Mouse (Mus musculus): ENCODE measurements around the gene Traf5. TPM values are rescaled to one million over a fixed set of nuclear protein-coding genes. Genes with fewer than 3 reads are reported as not detected.

Traf5 gene
- total RNA-seq, 4 experiments from 2014 or later: 1.8 to 6.8 (median 5.4) TPM

DNA sequence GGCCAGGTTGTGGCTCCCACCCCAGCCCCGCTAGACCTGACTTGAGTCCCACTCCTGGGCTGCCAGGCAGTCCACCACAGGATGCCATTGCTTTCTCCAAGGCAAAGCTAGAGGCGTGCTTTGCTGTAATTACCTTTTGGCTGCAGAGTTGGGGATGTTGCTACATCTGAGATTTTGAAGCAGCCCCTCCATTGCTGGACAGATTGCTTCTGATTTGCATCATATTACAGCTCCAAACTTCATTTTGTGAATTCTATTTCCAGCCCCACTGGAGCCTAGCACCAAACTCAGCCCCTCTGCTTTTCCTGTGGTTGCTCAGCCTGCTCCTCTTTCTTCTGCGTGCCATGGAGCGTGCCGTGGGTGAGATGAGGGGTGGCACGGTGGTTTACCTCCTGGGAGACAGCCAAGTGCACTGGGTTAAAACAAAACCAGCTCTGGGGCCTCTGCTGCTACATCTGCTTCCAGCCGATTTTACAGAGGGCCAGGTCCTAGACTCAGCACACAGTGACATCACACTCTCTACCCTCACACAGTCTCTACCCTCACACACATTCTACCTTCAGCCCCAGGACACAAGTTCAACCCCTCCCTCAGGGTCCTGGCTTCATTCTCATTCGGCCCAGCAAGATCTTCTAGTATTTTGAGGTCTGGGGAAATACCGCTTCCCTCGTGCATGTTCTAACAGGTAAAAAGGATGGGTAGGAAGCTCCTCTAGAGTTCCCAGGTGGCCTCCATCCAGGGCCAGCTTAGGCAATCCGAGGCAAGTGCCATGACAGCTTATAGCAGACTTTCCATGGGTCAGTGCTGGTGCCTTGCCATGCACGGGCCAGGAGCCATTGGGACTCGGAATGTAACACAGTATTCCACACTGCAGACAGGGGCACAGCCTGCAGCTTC lies 117.6 kb downstream of the Traf5 start:
- DNase-seq (ENCODE audit: low spot score in 2 of 2): no peak

DNA sequence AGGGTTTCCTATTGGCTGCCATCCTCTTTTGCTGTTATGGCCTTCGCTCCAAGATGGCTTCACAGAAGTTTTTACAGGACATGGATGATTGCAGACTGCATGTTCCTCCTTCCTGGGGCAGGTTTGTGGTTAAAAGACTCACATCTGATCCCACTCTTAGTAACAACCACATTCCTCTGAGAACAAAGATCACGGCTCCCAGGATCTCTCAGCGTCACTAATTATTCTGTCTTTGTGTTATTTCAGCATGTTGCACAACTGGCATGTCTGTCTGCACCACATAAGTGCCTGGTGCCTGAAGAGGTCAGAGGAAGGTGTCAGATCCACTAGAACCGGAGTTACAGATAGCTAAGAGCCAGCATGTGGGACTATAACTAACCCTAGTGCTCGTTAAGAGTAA lies 122.4 kb downstream of the Traf5 start:
- DNase-seq (ENCODE audit: low spot score in 2 of 2): no peak

- DNase-seq (ENCODE audit: low spot score in 2 of 2): peak; percentile 51 to 82
Measured at GRCm38 (mm10) chr1:191964773-191965481, 127.4 kb downstream of the Traf5 start.

DNA sequence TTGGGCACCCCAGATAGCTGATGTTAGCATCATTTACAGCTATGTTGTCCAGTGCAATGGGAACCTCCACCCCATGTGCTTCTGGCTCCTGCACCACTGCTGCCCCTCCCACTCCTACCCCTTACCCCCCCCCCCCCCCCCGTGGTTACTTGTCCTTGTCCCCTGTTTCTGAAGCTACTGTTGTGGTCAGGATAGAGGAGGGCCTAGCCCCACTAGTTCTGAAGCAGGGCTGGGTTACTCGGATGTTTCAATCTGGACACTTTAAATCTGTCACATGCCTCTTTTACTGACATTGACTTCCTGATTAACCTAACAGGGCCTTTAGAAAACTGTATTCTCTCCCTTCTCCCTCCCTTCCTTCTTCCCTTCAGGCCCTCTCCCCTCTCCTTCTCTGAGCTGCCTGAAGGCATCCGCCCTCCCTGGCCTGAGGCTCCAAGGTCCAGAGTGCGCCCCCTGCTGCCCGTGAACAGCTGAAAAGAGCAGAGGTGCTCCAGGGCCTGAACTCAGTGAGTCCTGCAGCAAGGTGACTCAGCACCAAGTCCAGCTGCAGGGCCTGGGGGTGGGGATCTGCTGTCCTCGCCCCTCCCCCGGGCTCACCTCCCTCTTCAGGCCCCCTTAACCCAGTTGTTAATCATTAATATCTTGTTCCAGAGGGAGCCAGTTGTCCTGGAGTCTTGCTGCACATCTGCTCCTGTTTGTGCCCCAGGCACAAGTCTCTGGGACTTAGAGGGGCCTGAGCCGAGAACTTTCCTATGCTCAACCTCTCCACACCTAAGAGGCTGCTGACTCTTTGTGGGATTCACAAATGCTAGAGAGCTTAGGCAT lies 128.2 kb downstream of the Traf5 start:
- DNase-seq (ENCODE audit: low spot score in 2 of 2): peak; percentile 41 to 74

DNA sequence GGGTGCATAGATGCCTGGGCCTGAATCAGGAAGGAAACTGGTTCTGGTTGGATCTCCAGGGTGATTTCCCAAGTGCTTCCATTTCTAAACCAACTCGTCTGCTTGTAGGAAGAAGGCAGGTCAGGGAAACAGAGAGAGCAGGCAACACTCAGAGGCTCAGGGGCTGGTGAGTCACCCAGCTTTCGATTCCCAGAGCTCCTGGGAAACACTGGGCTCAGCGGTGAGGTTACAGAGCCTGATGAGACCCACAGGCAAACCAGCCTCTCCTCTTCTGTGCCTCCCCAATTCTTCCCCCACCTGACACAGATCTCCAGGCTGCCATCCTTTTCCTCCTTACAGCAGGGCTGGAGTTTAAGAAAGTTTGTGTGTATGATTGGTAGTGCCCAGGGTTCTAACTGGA lies 128.9 kb downstream of the Traf5 start:
- DNase-seq (ENCODE audit: low spot score in 2 of 2): no peak

- no peak for DNase-seq (ENCODE audit: low spot score in 2 of 2)
Measured at GRCm38 (mm10) chr1:191960946-191961345, 131.4 kb downstream of the Traf5 start.

DNA sequence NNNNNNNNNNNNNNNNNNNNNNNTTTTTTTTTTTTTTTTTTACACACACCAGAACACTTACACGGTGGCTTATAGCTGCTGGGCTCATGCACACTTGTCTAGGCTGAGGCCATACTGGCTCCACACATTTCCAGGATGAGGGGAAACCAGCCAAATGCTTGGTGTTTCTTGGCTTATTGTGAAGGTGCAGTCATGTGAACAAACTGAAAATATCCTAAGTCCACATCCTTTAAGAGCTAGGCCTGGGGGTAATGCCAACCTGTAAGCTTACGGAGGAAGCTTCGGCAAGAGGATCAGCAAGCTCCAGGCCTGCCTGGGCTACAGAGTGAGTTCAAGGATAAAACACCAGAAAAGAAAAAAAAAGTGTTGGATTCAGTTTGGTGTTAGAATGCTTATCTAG lies 135.0 kb downstream of the Traf5 start:
- no peak for DNase-seq (ENCODE audit: low spot score in 2 of 2)

- DNase-seq (ENCODE audit: low spot score in 2 of 2): no peak
Measured at GRCm38 (mm10) chr1:191956871-191957270, 135.5 kb downstream of the Traf5 start.

GRCm38 (mm10) chr1:191956261-191956660 lies 136.1 kb downstream of the Traf5 start:
- DNase-seq (ENCODE audit: low spot score in 2 of 2): no peak

- no peak for DNase-seq (ENCODE audit: low spot score in 2 of 2)
Measured at GRCm38 (mm10) chr1:191955101-191955500, 137.3 kb downstream of the Traf5 start.

DNA sequence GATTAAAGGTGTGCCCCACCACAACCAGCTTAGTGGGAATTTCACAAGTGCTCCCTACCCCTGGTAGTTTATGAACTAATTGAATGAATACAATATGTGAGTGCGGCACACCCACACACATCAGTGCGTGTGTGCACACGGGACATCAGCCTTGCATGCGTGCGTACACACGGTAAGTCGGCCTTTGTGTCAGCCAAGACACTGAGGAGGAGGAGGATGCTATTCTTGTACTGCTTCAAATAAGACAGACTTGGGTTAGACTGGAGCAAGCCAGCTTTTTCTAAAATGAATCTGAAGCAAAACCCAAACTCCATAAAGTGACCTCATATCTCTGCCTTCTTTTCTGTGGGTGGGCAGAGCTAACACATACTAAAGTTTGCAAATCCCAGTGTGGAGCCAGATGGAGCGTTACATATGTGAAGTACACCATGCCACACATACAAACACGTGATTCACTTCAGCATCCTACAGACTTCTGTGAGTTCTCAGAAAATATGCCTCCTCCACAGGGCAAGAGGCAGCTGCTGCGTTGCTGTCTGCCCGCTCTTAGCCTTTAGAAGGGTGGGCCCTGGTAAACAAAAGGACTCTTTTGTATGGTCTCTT lies 139.5 kb downstream of the Traf5 start:
- DNase-seq (ENCODE audit: low spot score in 2 of 2): peak; percentile 61 to 77

GRCm38 (mm10) chr1:191950611-191951010 lies 141.7 kb downstream of the Traf5 start:
- no peak for DNase-seq (ENCODE audit: low spot score in 2 of 2)

- DNase-seq (ENCODE audit: low spot score in 2 of 2): no peak
Measured at GRCm38 (mm10) chr1:191948600-191948999, 143.8 kb downstream of the Traf5 start.

- DNase-seq (ENCODE audit: low spot score in 2 of 2): no peak
Measured at GRCm38 (mm10) chr1:191947796-191948195, 144.6 kb downstream of the Traf5 start.

Small RNA genes lying within 50 kb of the gene (microRNA-seq; reads per million reads assigned to microRNA genes)
- gene Mir3473c: 0 reads per million in 2 experiments

Other genes with a start within 250 kb of the Traf5 start
- 10 to 100 TPM; 24.2 to 37.1 (median 30.2) TPM for gene Slc30a1, start 185.8 kb downstream of the Traf5 start, total RNA-seq (2022)
- under 1 TPM in 3 of 4 experiments, not detected in 1; 0.11 to 0.45 (median 0.19) TPM for gene Rd3, start 115.2 kb downstream of the Traf5 start, total RNA-seq (2022)
- 10 to 100 TPM; 47.3 to 58.1 (median 49.5) TPM for gene Rcor3, start 45.5 kb upstream of the Traf5 start, total RNA-seq (2022)
- gene Kcnh1, start 98.2 kb upstream of the Traf5 start, total RNA-seq (2022): 10 to 100 TPM; 28.9 to 35.3 (median 32.4) TPM

Data from layer of hippocampus, adult 8-10 months (tissue).